Mouse (Mus musculus) forebrain, embryonic 14.5 days (tissue): Measurements from ENCODE around the gene Gm12695. TPM values are rescaled to one million over a fixed set of nuclear protein-coding genes. Genes with fewer than 3 reads are reported as not detected.

Experiments
- ATAC-seq: fragments of 200-750 bp; cut with Nextera tagmentation; 2 replicates; pipeline ENCODE4 v1.8.0; 2017; ENCODE audit warnings: mild to moderate bottlenecking, moderate library complexity
- DNase-seq: peaks from one replicate; pipeline ENCODE4 v3.0.0-alpha.2; 2015; ENCODE audit warnings: low spot score
- H3K27ac ChIP-seq: fragments of 300-500 bp; sonication (generic); 2 replicates; pipeline ENCODE4 v1.5.1; 2014; ENCODE audit warnings: low read depth, mild to moderate bottlenecking, control low read depth, low read length, moderate library complexity
- H3K27me3 ChIP-seq: fragments of 300-500 bp; sonication (generic); replicated peaks from 2 replicates; pipeline ENCODE4 v1.6.1; 2014; ENCODE audit warnings: low read length, control low read depth, mixed read lengths; ENCODE audit not compliant: control insufficient read depth, insufficient read depth
- H3K36me3 ChIP-seq: fragments of 300-500 bp; sonication (generic); 2 replicates; pipeline ENCODE4 v1.6.1; 2014; ENCODE audit warnings: low read length, control low read depth; ENCODE audit not compliant: control insufficient read depth, insufficient read depth
- H3K4me1 ChIP-seq: fragments of 300-500 bp; sonication (generic); 2 replicates; pipeline ENCODE4 v1.6.1; 2014; ENCODE audit warnings: antibody characterized with exemption, low read length, control low read depth; ENCODE audit not compliant: control insufficient read depth, insufficient read depth
- H3K4me2 ChIP-seq: fragments of 300-500 bp; sonication (generic); 2 replicates; pipeline ENCODE4 v1.6.1; 2014; ENCODE audit warnings: mild to moderate bottlenecking, control low read depth, low read length
- H3K4me3 ChIP-seq: fragments of 300-500 bp; sonication (generic); 2 replicates; pipeline ENCODE4 v1.5.1; 2014; ENCODE audit warnings: low read depth, low read length, control low read depth
- H3K9ac ChIP-seq: fragments of 300-500 bp; sonication (generic); 2 replicates; pipeline ENCODE4 v1.6.1; 2014; ENCODE audit warnings: mild to moderate bottlenecking, low read length, control low read depth, moderate library complexity
- H3K9me3 ChIP-seq: fragments of 300-500 bp; sonication (generic); replicated peaks from 2 replicates; pipeline ENCODE4 v1.6.1; 2016; ENCODE audit warnings: low read length, control low read depth, mixed read lengths; ENCODE audit not compliant: control insufficient read depth
- WGBS: fragments of 180-500 bp; shearing (Covaris S2); extraction: QIAGEN DNeasy Blood & Tissue Kit; methylation state at CpG from one replicate; pipeline ENCODE4 v1.1.7; 2014; 5-methylcytosine and 5-hydroxymethylcytosine counted together
- polyA plus RNA-seq: library from polyadenylated mRNA; unstranded; fragments of >200 nt; fragmentation: Nextera tagmentation; extraction: Ambion mirVana; gene quantifications from 2 replicates; pipeline ENCODE4 v1.2.1, GENCODE M21; 2014

Gene Gm12695
- polyA plus RNA-seq, 1 experiment from 2014 or later, result not detected

DNA sequence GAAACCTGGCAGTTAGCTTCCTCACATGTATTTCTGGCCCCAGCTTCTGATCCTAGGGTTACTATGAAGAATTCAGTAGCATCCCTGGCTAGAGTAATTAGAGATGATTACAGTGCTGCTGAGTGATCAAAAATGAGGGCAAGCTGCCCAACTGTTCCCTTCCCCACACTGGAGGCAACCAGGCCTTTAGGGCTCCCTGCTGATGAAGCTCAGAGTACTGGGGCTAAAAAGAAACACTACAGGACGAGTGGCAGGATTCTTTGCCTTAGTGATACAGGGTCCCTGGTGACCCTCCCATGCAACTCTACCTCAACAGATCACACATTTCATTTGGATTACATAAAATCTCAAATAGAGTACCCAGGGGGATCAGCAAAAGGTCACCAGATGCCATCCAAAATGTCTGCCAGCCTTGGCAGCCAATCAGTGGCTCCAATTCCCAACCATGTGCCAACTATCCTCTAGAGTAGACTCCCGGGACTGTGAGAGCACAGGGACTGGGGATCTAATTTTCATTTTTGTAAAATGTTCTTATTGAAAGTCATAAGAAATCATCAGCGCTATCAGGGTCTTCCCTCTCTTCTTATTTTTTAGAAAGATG lies 11.9 kb downstream of the Gm12695 start:
- Histone ChIP-seq H3K9me3 (no peaks in the 10 kb centered on the region), H3K9ac (no peak overlapping the region), H3K4me2 (no peak overlapping the region), H3K4me3 (no peak overlapping the region), H3K4me1 (no peaks in the 10 kb centered on the region), H3K27ac (no peak overlapping the region), H3K27me3 (no peaks in the 10 kb centered on the region), H3K36me3 (no peaks in the 10 kb centered on the region)
- no peak for ATAC-seq
- peak; percentile 27 for DNase-seq
- WGBS, result 71% methylated on average over 3 of the region's 3 CpGs

- H3K27ac ChIP-seq, result peak overlapping the region; percentile 33; the same call in 1 of the 2 replicates
- no peaks in the 10 kb centered on the region for H3K9me3 ChIP-seq
- H3K9ac ChIP-seq, result no peak overlapping the region
- DNase-seq, result peak; percentile 84
- WGBS, result 44% methylated on average over 2 of the region's 2 CpGs
- no peaks in the 10 kb centered on the region for H3K36me3 ChIP-seq
- peak; percentile 92 for ATAC-seq
- no peaks in the 10 kb centered on the region for H3K4me1 ChIP-seq
- H3K4me3 ChIP-seq, result no peak overlapping the region
- no peak overlapping the region for H3K4me2 ChIP-seq
- H3K27me3 ChIP-seq, result no peaks in the 10 kb centered on the region
Measured at GRCm38 (mm10) chr4:96766396-96766998, 18.5 kb downstream of the Gm12695 start.

- H3K4me3 ChIP-seq, result no peak overlapping the region
- no peak overlapping the region for H3K9ac ChIP-seq
- no peaks in the 10 kb centered on the region for H3K27me3 ChIP-seq
- H3K4me1 ChIP-seq, result no peaks in the 10 kb centered on the region
- ATAC-seq, result no peak
- H3K4me2 ChIP-seq, result no peak overlapping the region
- no peak overlapping the region for H3K27ac ChIP-seq
- peak; percentile 44 for DNase-seq
- 70% methylated on average over 1 of the region's 1 CpGs for WGBS
- no peaks in the 10 kb centered on the region for H3K36me3 ChIP-seq
- H3K9me3 ChIP-seq, result no peaks in the 10 kb centered on the region
Measured at GRCm38 (mm10) chr4:96751953-96752352, 33.0 kb downstream of the Gm12695 start.

DNA sequence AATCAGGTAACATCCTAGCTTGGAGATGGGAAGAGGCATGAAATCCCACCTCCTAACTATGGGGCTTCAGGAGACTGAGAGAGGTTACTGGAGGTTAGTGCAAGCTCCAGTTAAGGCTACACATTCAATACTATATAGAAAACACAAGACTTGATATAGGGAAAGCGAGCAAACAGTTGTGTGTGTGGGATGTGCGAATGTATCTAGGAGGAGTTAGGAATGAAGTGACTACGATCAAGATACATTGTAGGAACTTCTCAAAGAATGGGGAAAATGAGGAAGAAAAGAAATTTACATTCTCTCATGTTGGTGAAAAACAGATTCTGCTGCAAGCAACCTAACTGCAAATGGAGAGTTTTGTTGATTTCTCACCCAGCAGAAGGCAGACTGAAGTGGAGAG lies 44.5 kb downstream of the Gm12695 start:
- WGBS, result 95% methylated on average over 3 of the region's 3 CpGs
- no peak overlapping the region for H3K4me2 ChIP-seq

DNA sequence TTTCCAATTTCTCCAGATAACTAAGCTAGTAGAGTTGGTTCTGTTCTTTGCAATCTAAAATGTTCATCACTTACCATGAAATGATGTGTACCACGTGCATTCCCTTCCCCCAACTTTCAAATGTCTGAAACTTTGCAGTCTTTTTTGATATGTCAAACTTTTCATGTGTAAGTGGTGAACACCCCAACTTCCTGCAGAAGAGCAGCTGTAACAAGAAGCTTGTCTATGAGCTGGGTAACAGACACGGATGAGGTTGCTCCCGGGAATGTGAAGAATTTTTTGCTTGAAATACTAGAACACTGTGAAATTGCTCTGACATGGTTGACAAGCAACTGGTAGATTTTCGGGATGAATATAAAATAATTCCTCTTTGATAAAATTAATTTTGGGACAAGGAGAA lies 55.7 kb downstream of the Gm12695 start:
- DNase-seq, result no peak
- no peak for ATAC-seq
- WGBS, result 86% methylated on average over 4 of the region's 4 CpGs
- Histone ChIP-seq H3K4me3 (no peak overlapping the region), H3K9ac (no peak overlapping the region), H3K27me3 (no peaks in the 10 kb centered on the region), H3K9me3 (no peaks in the 10 kb centered on the region), H3K36me3 (no peaks in the 10 kb centered on the region), H3K4me2 (no peak overlapping the region), H3K4me1 (no peaks in the 10 kb centered on the region), H3K27ac (no peak overlapping the region)

More for the DNA sequence above, 44.5 kb downstream of the Gm12695 start:
- no peaks in the 10 kb centered on the region for H3K9me3 ChIP-seq
- ATAC-seq (no peak), DNase-seq (no peak)
- no peak overlapping the region for H3K9ac ChIP-seq
- no peaks in the 10 kb centered on the region for H3K4me1 ChIP-seq
- no peak overlapping the region for H3K4me3 ChIP-seq
- no peak overlapping the region for H3K27ac ChIP-seq
- no peaks in the 10 kb centered on the region for H3K36me3 ChIP-seq
- H3K27me3 ChIP-seq, result no peaks in the 10 kb centered on the region

DNA sequence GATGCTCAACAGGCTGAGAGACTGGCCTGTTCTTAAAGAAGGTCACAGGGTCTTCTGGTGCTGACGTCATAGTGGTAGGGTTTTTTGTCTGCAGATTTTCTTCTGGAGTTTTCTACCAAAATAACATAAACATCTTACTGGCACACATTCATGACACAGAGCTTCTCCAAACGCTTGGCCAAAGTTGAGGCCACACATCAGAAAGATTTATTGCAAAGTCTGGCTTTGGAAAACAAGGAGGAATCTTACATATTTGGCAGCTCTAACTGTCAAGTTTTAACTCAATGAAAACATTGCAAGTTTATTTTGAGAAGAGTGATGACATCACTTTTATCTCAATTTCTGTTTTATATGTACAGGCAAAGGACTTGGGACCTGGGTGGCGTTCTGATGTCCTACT lies 56.8 kb downstream of the Gm12695 start:
- H3K4me3 ChIP-seq, result no peak overlapping the region
- H3K4me1 ChIP-seq, result no peaks in the 10 kb centered on the region
- no peak overlapping the region for H3K27ac ChIP-seq
- H3K27me3 ChIP-seq, result no peaks in the 10 kb centered on the region
- no peaks in the 10 kb centered on the region for H3K9me3 ChIP-seq
- no peak overlapping the region for H3K9ac ChIP-seq
- no peak for ATAC-seq
- WGBS, result 85% methylated on average over 3 of the region's 3 CpGs
- no peak overlapping the region for H3K4me2 ChIP-seq
- H3K36me3 ChIP-seq, result no peaks in the 10 kb centered on the region
- no peak for DNase-seq

GRCm38 (mm10) chr4:96725415-96726055 lies 59.5 kb downstream of the Gm12695 start:
- H3K9ac ChIP-seq, result no peak overlapping the region
- no peaks in the 10 kb centered on the region for H3K9me3 ChIP-seq
- 73% methylated on average over 5 of the region's 5 CpGs for WGBS
- H3K36me3 ChIP-seq, result no peaks in the 10 kb centered on the region
- no peaks in the 10 kb centered on the region for H3K4me1 ChIP-seq
- ATAC-seq, result no peak
- no peak for DNase-seq
- H3K4me3 ChIP-seq, result no peak overlapping the region
- no peaks in the 10 kb centered on the region for H3K27me3 ChIP-seq
- H3K27ac ChIP-seq, result no peak overlapping the region
- no peak overlapping the region for H3K4me2 ChIP-seq

DNA sequence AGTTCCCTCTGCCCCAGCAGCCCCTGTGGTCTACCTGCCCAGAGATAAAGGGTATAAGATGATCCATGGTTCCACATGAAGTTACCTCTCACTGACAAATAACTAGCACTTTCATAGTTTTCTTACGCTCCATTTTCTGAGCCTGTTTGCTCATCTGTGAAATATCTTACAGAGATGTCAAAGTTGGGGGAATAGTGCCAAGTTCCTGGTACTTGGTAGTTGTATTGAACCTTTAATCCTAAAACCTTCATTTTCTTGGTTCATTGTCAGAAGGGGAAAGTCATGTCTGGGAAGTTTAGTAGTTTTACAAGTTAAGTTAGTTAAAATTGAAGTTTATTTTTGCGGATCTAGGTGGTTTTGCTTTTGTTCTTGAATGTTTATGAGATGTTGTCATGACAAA lies 62.7 kb downstream of the Gm12695 start:
- ATAC-seq (no peak), DNase-seq (no peak)
- Histone ChIP-seq H3K27me3 (no peaks in the 10 kb centered on the region), H3K4me3 (no peak overlapping the region), H3K4me1 (0 out of 2 replicates have a peak, but pooled peaks cover 10% of the 10 kb centered on the region), H3K27ac (no peak overlapping the region), H3K36me3 (no peaks in the 10 kb centered on the region), H3K9ac (no peak overlapping the region), H3K9me3 (no peaks in the 10 kb centered on the region), H3K4me2 (no peak overlapping the region)
- 90% methylated on average over 2 of the region's 2 CpGs for WGBS
